Mouse (Mus musculus): Measurements from ENCODE around the gene Wnt6.
A peak's percentile ranks its signal among the peaks of the same experiment; 100 is the strongest.

DNA sequence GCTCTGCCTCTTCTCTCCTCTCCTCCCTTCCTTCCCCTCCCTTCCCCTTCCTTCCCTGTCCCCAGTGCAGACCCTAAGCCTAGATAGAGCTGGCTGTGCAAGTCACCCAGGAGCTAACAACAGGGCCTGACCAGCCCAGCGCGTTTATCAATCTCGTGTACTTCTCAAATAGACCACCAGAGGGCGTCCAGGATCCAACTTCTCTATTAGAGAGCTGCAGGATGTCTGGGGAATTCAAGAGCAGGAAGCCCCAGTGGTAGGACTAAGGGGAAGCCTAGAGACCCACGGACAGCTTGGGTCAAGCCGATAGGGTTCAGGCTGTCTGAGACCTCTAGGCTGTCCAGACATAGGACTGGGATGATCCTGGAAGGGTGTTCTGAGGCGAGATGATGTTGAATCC, 16.2 kb downstream of the Wnt6 start:
- TF ChIP-seq CTCF (IDR thresholded peaks at IDR 0.05) (peak; percentile 84), EP300 (IDR thresholded peaks at IDR 0.05) (no peak)
